Comparison of ENCODE assay signal across 9 mouse cellular contexts in genomic region chr2:177575141-177575540, GRCm38 (mm10). TPM values are rescaled to one million over a fixed set of nuclear protein-coding genes. Genes with fewer than 3 reads are reported as not detected.
DNase-seq lines count a peak whose midpoint lies in the region; TF ChIP-seq lines count a peak whose summit lies in the region.
"Not testable (repeated sequence)": the region's sequence is repeated elsewhere in the genome, so short reads cannot be mapped to it uniquely, and the experiment has no call there.
"Had no signal": no experiment of that assay in that cellular context is flagged by ENCODE, and none has a peak within 500 bp of the region (broad histone marks: within the 10 kb centered on the region; RNA-seq: fewer than 3 reads in every experiment).

No protein-coding gene starts in this region.

- intact Hi-C loops in gastrocnemius, adult 2 months (cut with DNase I); gastrocnemius, postnatal 14 days (cut with DNase I; ENCODE audit: low total_unique reads): not testable (repeated sequence)

- not testable (repeated sequence) for H3K4me3 ChIP-seq in gastrocnemius, adult 2 months

- TF ChIP-seq CTCF in gastrocnemius, adult 2 months (IDR thresholded peaks at IDR 0.05): not testable (repeated sequence)

- peak; percentile 15 for DNase-seq in gastrocnemius, adult 2 months
- peak; percentile 2 for DNase-seq in gastrocnemius, postnatal 14 days
- DNase-seq in heart, adult 11 months: peak; percentile 69
- peak; percentile 35 for DNase-seq in testis, postnatal 10 days (ENCODE audit: low spot score)

- not testable (repeated sequence) for H3K27ac ChIP-seq in gastrocnemius, adult 2 months

RNA-seq across cellular contexts. Expression of gene Gm14406, which starts 2.9 kb away (rescaled TPM):
- total RNA-seq in gastrocnemius, adult 2 months (2021): under 1 TPM in 1 of 2 experiments, not detected in 1; 0.20 TPM
- not detected for total RNA-seq in gastrocnemius, postnatal 14 days (2021)
- total RNA-seq: adrenal gland, adult 18-20 months; adrenal gland, postnatal 10 days; adrenal gland, postnatal 14 days; adrenal gland, postnatal 25 days; G1E had no signal

Comparison
In these comparisons a context has a peak if more than half of its experiments do, and no peak if none do; other contexts are left out.
1. DNase-seq: peak in every context shown above with its lines; median percentile 69 in heart, adult 11 months; 35 in testis, postnatal 10 days; 15 in gastrocnemius, adult 2 months; 2 in gastrocnemius, postnatal 14 days.